Mouse (Mus musculus) heart, adult 8-10 months (tissue): ENCODE measurements at regions not wholly inside any gene's neighbourhood (a gene's known extent, or its start where the extent isn't known, plus 50 kb on each side); places are given as distances from the start of the nearest gene placed in this dataset.
"Not testable (repeated sequence)": the region's sequence is repeated elsewhere in the genome, so short reads cannot be mapped to it uniquely, and the experiment has no call there.

Experiments used
- DNase-seq: peaks from one replicate; pipeline ENCODE4 v3.0.0; 2022; ENCODE audit warnings: low spot score

DNA sequence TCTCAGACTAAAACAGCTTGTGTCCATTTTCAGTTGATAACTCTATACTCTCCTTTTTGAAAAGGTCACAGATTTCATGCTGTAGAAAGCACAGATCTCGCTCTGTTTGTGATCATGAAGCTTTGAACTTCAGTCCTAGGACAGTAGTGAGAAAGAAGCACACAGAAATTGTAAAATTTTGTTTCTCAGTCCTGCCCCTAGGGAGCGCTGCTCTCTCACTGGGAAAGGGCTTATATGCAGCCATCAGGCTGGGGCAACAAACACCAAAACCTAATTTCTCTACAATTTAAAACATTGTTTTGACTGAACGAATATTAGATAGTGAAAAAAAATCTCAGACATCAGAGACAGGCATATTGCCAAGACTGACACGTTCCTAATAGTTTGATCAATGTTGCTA is 534.7 kb upstream of the Olfr1507 start:
- not testable (repeated sequence) for DNase-seq

- DNase-seq: not testable (repeated sequence)
Observed at GRCm38 (mm10) chr14:53026958-53027357, 531.4 kb upstream of the Olfr1507 start.

- not testable (repeated sequence) for DNase-seq
Observed at GRCm38 (mm10) chr14:53020152-53020551, 524.6 kb upstream of the Olfr1507 start.

DNA sequence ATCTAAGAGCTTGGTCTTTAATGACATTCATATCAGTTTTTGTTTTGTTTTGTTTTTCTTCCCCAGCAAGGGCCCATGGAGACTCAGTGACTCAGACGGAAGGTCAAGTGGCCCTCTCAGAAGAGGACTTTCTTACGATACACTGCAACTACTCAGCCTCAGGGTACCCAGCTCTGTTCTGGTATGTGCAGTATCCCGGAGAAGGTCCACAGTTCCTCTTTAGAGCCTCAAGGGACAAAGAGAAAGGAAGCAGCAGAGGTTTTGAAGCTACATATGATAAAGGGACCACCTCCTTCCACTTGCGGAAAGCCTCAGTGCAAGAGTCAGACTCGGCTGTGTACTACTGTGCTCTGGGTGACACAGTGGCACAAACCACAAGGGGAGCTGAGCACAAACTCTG is 512.2 kb upstream of the Olfr1507 start:
- not testable (repeated sequence) for DNase-seq

GRCm38 (mm10) chr14:53007323-53007722 is 511.8 kb upstream of the Olfr1507 start:
- not testable (repeated sequence) for DNase-seq

DNA sequence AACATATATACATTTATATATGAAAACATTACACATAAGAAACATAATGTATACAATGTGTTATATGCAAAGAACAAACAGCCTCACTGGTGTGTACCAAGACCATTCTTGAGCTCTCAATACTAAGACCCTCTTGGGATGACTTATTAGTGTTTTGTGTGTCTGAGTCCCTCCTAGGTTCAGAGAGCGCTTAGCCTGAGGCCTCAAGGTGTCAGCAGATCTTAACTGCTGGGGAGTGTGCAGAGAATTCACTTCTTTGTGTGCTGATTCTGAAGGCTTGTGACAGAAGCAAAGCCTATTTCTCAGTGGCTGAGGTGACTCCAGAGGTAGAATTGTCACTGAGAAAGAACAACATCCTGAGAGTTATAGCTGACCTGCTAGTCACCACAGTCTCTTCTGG is 505.7 kb upstream of the Olfr1507 start:
- DNase-seq: not testable (repeated sequence)

DNA sequence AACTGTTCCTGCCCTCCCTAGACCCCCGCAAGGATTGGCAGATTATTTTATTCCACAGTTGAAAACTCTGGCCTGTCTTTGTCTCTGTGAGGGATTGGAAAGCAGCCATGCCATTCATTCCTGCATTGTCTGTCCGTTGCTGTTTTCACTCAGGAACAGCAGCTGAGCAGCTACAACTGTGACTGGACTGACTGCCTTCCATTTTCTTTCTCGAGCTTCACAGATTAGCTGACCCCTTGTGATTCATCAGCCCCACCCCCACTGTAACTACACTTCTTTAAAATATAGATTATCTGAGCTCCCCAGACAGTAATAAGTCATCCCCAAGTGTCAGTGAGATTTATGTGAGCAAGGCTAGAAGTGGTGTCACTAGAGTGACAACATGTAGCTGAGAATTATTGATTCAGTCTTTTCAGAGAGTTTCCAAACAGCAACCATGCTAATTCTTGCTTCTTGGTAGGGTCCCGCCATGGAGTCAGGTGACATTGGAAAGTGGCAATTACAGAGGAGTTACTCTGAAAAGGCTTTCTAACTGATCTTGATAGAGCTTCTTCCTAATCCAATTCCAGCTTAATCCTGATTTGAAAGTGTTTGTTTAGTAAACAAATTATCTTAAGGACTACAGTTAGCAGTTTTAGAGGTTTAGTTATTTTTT is 496.7 kb upstream of the Olfr1507 start:
- not testable (repeated sequence) for DNase-seq

DNA sequence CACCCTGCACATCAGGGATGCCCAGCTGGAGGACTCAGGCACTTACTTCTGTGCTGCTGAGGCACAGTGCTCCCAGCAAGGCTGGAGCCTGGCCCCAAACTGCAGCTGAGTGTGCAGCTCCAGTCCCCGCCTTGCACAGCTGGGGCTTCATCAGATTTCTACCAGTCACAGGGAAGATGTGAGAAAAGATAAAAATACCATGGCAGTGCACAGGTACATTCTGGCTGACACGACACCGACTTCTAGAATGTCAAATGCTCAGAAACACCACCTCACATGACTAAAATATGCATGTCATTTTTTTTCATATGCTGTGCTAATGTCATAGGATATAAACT is 495.7 kb upstream of the Olfr1507 start:
- DNase-seq: not testable (repeated sequence)

GRCm38 (mm10) chr14:52990569-52991327 is 495.2 kb upstream of the Olfr1507 start:
- DNase-seq: not testable (repeated sequence)

- not testable (repeated sequence) for DNase-seq
Observed at GRCm38 (mm10) chr14:52989940-52990339, 494.4 kb upstream of the Olfr1507 start.

GRCm38 (mm10) chr14:52988563-52988962 is 493.0 kb upstream of the Olfr1507 start:
- not testable (repeated sequence) for DNase-seq

- DNase-seq: not testable (repeated sequence)
Observed at GRCm38 (mm10) chr14:52972207-52973003, 476.9 kb upstream of the Olfr1507 start.

DNA sequence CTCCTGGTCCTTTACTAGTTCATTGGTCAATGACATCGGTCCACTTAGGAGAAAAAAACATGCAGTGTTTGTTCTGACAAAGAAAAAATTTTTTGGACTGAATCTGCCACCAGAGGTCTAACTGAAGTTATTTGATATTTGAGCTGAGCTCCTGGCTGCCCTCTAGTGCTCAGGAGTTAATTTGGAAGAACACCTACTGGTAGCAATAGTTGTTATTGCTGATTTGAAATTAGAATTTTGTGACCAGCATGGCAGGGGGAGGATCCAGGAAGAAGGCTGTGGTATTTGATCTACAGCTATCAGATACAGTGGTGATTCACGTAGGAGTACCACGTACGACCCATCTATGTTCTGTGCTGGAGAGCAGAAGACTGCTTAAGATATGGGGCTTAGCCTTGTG is 466.6 kb upstream of the Olfr1507 start:
- DNase-seq: not testable (repeated sequence)

DNA sequence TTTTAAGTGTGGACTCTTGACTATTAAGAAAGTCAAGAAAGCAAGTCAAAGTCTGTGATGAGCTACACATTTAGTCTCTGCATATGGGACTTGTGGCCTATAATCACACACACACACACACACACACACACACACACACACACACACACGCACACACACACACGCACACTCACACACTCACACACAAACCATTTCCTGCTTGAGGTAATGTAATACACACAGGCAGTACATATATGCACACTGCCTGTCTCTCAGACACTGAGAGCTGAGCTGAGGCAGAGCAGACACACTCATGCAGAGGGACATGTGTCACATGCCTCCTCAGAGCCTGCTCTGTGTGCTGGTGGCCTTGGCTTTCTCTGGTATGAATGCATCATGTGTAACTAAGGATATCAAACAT is 461.0 kb upstream of the Olfr1507 start:
- not testable (repeated sequence) for DNase-seq

- not testable (repeated sequence) for DNase-seq
Observed at GRCm38 (mm10) chr14:52944925-52945324, 449.4 kb upstream of the Olfr1507 start.

DNA sequence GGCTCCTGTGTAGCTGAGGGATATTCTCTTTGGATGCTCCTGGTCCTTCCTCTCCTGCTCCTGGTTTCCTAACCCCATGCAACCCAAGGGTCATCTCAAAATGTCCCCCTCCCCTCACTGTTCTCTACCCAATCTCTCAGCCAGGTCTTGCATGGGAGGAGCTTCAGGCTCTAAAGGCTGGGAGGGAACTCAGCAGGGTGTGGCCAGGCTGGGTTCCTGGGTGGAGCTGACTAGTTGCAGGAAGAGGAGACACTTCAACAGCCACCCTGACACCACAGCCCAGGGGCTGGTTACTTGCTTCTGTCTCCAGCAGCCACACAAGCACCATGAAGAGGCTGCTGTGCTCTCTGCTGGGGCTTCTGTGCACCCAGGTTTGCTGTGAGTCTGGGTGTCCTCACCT is 446.9 kb upstream of the Olfr1507 start:
- not testable (repeated sequence) for DNase-seq

DNA sequence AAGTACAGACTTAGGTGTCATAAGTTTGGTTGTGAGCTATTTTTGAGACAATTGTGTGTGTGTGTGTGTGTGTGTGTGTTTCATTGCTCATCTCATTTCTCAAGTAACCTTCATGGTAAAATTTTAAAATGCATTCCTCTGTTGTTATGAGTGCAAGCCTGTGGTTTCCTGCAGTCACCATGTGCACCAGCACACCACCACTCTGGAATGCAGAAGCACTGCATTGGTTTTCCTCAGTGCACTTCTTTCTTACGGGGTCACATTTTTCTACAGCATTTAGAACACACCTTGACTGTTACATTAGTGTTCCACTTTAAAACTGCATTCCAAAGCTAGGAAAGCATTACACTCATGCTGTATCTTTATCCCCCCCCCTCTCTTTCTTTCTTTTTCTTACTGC is 446.2 kb upstream of the Olfr1507 start:
- DNase-seq: not testable (repeated sequence)

GRCm38 (mm10) chr14:52920138-52920537 is 424.6 kb upstream of the Olfr1507 start:
- not testable (repeated sequence) for DNase-seq

- not testable (repeated sequence) for DNase-seq
Observed at GRCm38 (mm10) chr14:52913814-52914213, 418.3 kb upstream of the Olfr1507 start.

DNA sequence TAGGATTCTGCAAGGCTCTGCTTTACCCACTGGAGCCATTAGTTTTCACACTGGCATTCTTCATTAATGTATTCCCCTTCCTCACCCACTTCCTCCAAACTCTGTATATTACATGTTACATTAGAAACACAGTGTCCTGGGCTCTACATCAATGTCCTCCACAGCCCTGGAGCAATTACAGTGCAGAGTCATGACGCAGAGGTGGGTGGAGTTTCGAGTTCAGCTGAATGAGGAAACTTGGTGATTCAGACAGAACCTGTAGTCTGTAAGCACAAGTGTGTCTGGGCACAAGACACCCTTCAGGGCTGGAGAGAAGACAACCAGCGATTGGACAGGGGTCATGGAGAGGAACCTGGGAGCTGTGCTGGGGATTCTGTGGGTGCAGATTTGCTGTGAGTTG is 404.1 kb upstream of the Olfr1507 start:
- not testable (repeated sequence) for DNase-seq

GRCm38 (mm10) chr14:52898310-52898709 is 402.8 kb upstream of the Olfr1507 start:
- DNase-seq: not testable (repeated sequence)

GRCm38 (mm10) chr14:52879978-52880377 is 384.4 kb upstream of the Olfr1507 start:
- not testable (repeated sequence) for DNase-seq
